Mouse (Mus musculus) limb, embryonic 14.5 days (tissue): ENCODE data around the gene Cx3cr1. TPM values are rescaled to one million over a fixed set of nuclear protein-coding genes. Genes with fewer than 3 reads are reported as not detected.

Experiments
- ATAC-seq: fragments of 200-750 bp; cut with Nextera tagmentation; 2 replicates; pipeline ENCODE4 v1.8.0; 2017; ENCODE audit warnings: low read depth, moderate number of reproducible peaks, moderate TSS enrichment; ENCODE audit not compliant: low FRiP score
- DNase-seq: peaks from one replicate; pipeline ENCODE4 v3.0.0-alpha.2; 2015; ENCODE audit warnings: low spot score
- H3K27ac ChIP-seq: fragments of 300-500 bp; sonication (generic); replicated peaks from 2 replicates; pipeline ENCODE4 v1.5.1; 2014; ENCODE audit warnings: low read depth, mild to moderate bottlenecking, low read length, moderate library complexity, mixed read lengths
- H3K27me3 ChIP-seq: fragments of 300-500 bp; sonication (generic); 2 replicates; pipeline ENCODE4 v1.6.1; 2014; ENCODE audit warnings: low read length, mixed read lengths; ENCODE audit not compliant: control insufficient read depth, insufficient read depth
- H3K36me3 ChIP-seq: fragments of 300-500 bp; sonication (generic); 2 replicates; pipeline ENCODE4 v1.6.1; 2014; ENCODE audit warnings: mild to moderate bottlenecking, low read length, moderate library complexity, mixed read lengths; ENCODE audit not compliant: control insufficient read depth, insufficient read depth
- H3K4me1 ChIP-seq: fragments of 300-500 bp; sonication (generic); 2 replicates; pipeline ENCODE4 v1.6.1; 2014; ENCODE audit warnings: antibody characterized with exemption, low read length, mixed read lengths; ENCODE audit not compliant: control insufficient read depth, insufficient read depth
- H3K4me2 ChIP-seq: fragments of 300-500 bp; sonication (generic); replicated peaks from 2 replicates; pipeline ENCODE4 v1.6.1; 2014; ENCODE audit warnings: low read depth, mild to moderate bottlenecking, low read length, moderate library complexity; ENCODE audit not compliant: severe bottlenecking
- H3K4me3 ChIP-seq: fragments of 300-500 bp; sonication (generic); replicated peaks from 2 replicates; pipeline ENCODE4 v1.5.1; 2014; ENCODE audit warnings: low read length
- H3K9ac ChIP-seq: fragments of 300-500 bp; sonication (generic); 2 replicates; pipeline ENCODE4 v1.6.1; 2014; ENCODE audit warnings: mild to moderate bottlenecking, low read depth, low read length, moderate library complexity; ENCODE audit not compliant: severe bottlenecking
- H3K9me3 ChIP-seq: fragments of 300-500 bp; sonication (generic); 2 replicates; pipeline ENCODE4 v1.6.1; 2016; ENCODE audit warnings: low read length; ENCODE audit not compliant: control insufficient read depth
- POLR2A ChIP-seq: fragments of 200-500 bp; IDR thresholded peaks from 2 replicates; pipeline ENCODE4 v1.8.0; 2012; ENCODE audit warnings: inconsistent platforms, mild to moderate bottlenecking, moderate library complexity, borderline replicate concordance; ENCODE audit not compliant: insufficient read depth, insufficient read length; ENCODE audit errors: extremely low read depth
- WGBS: fragments of 180-500 bp; shearing (Covaris S2); extraction: QIAGEN DNeasy Blood & Tissue Kit; methylation state at CpG from one replicate; pipeline ENCODE4 v1.1.7; 2014; 5-methylcytosine and 5-hydroxymethylcytosine counted together
- polyA plus RNA-seq, 2 experiments: library from polyadenylated mRNA; depleted of rRNA in 1 of 2; stranded (reverse) in 1 of 2; unstranded in 1 of 2; fragments of >200 nt; fragmentation: Nextera tagmentation in 1 of 2; extraction: Ambion mirVana in 1 of 2; gene quantifications; 2 replicates each; pipeline versions ENCODE4 v1.2.1 to v1.2.3; 2012 to 2014

Gene Cx3cr1
- polyA plus RNA-seq, 2 experiments: 10.1 to 11.0 TPM

GRCm38 (mm10) chr9:119996080-119996479, 73.6 kb downstream of the Cx3cr1 start:
- DNase-seq (no peak), ATAC-seq (no peak)
- Histone ChIP-seq H3K27ac (no peak overlapping the region), H3K9me3 (no peaks in the 10 kb centered on the region), H3K4me3 (no peak overlapping the region), H3K9ac (no peak overlapping the region), H3K4me1 (no peaks in the 10 kb centered on the region), H3K4me2 (no peak overlapping the region), H3K36me3 (no peaks in the 10 kb centered on the region), H3K27me3 (0 out of 2 replicates have a peak, but pooled peaks cover 2% of the 10 kb centered on the region)
- WGBS: 83% methylated on average over 4 of the region's 4 CpGs
- TF ChIP-seq POLR2A: no peak

- WGBS: 69% methylated on average over 7 of the region's 7 CpGs
- Histone ChIP-seq H3K4me1 (no peaks in the 10 kb centered on the region), H3K4me2 (no peak overlapping the region), H3K9me3 (no peaks in the 10 kb centered on the region), H3K9ac (no peak overlapping the region), H3K27me3 (0 out of 2 replicates have a peak, but pooled peaks cover 2% of the 10 kb centered on the region), H3K4me3 (no peak overlapping the region), H3K36me3 (no peaks in the 10 kb centered on the region), H3K27ac (no peak overlapping the region)
- no peak for TF ChIP-seq POLR2A
- ATAC-seq (no peak), DNase-seq (no peak)
These were observed 75.5 kb downstream of the Cx3cr1 start for GRCm38 (mm10) chr9:119994207-119994606.

- H3K27me3 ChIP-seq: 0 out of 2 replicates have a peak, but pooled peaks cover 2% of the 10 kb centered on the region
- H3K4me3 ChIP-seq: no peak overlapping the region
- no peak for TF ChIP-seq POLR2A
- no peak overlapping the region for H3K4me2 ChIP-seq
- no peak for ATAC-seq
- no peak overlapping the region for H3K27ac ChIP-seq
- WGBS: 73% methylated on average over 10 of the region's 10 CpGs
- H3K9ac ChIP-seq: no peak overlapping the region
- H3K36me3 ChIP-seq: no peaks in the 10 kb centered on the region
- no peaks in the 10 kb centered on the region for H3K4me1 ChIP-seq
- no peaks in the 10 kb centered on the region for H3K9me3 ChIP-seq
- DNase-seq: no peak
These were observed 76.4 kb downstream of the Cx3cr1 start for GRCm38 (mm10) chr9:119993092-119993844.

DNA sequence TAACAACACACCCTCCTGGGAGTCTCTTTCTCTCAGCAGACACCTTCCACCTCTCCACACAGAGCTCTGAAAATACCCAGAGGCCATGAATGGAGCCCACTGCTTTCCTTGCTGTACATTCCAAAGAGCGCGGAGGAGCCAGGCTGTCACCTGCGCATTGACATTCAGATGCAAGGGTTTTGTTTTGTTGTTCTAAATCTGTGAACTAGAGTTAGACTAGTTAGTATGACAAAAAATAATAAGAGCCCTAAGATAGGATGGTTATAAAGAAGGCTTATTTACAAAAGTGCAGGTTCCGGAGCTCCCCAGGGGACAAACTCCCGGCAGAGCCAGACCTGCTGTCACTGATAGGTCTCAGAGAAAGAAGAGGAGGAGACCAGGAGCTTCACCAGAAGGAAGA, 78.4 kb downstream of the Cx3cr1 start:
- H3K4me1 ChIP-seq: no peaks in the 10 kb centered on the region
- no peaks in the 10 kb centered on the region for H3K9me3 ChIP-seq
- WGBS: 33% methylated on average over 5 of the region's 5 CpGs
- TF ChIP-seq POLR2A: no peak
- no peaks in the 10 kb centered on the region for H3K36me3 ChIP-seq
- no peak overlapping the region for H3K4me2 ChIP-seq
- no peak overlapping the region for H3K27ac ChIP-seq
- no peak for DNase-seq
- no peak overlapping the region for H3K9ac ChIP-seq
- no peak for ATAC-seq
- H3K27me3 ChIP-seq: 0 out of 2 replicates have a peak, but pooled peaks cover 2% of the 10 kb centered on the region
- H3K4me3 ChIP-seq: no peak overlapping the region

DNA sequence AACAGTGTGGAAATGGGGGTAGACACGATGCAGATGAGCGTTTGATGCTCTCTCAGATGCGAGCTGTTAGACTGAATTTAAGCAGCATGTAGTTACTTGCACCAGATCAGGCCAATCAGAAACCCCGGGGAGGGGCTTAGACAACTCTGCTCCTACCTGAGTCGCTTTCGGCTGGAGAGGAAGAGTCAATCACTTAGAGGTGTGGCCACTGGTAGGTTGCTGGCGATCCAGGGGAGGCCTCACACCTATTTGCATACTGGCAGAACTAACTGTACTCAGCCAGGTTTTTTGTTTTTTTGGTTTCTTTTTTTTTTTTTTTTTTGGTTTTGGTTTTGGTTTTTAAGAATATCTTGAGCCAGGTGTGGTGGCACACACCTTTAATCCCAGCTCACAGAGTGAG, 81.4 kb downstream of the Cx3cr1 start:
- Histone ChIP-seq H3K27me3 (0 out of 2 replicates have a peak, but pooled peaks cover 2% of the 10 kb centered on the region), H3K4me3 (no peak overlapping the region), H3K27ac (no peak overlapping the region), H3K4me1 (peaks cover 3% of the 10 kb centered on the region), H3K9me3 (no peaks in the 10 kb centered on the region), H3K9ac (no peak overlapping the region), H3K36me3 (no peaks in the 10 kb centered on the region), H3K4me2 (no peak overlapping the region)
- no peak for TF ChIP-seq POLR2A
- ATAC-seq (no peak), DNase-seq (peak; percentile 49)
- WGBS: 29% methylated on average over 7 of the region's 7 CpGs
